Mouse (Mus musculus): ENCODE results near the gene Fam189a1.

GRCm38 (mm10) chr7:65180694-65181093, 24.3 kb upstream of the Fam189a1 start:
- TF ChIP-seq CTCF (IDR thresholded peaks at IDR 0.05; ENCODE audit: control insufficient read depth, insufficient read depth, insufficient read length) (no peak), MAX (IDR thresholded peaks at IDR 0.05) (no peak)
